Mouse (Mus musculus): ENCODE measurements around the gene Grin2b.

Gene Grin2b

GRCm38 (mm10) chr6:136105221-136105620 lies 68.1 kb downstream of the Grin2b start:
- in situ Hi-C loops (cut with MboI; ENCODE audit: low sequenced_read_pairs): no loop called here

GRCm38 (mm10) chr6:136100241-136100640 lies 73.1 kb downstream of the Grin2b start:
- in situ Hi-C loops (cut with MboI; ENCODE audit: low sequenced_read_pairs): no loop called here

- in situ Hi-C loops (cut with MboI; ENCODE audit: low sequenced_read_pairs): no loop called here
Observed at GRCm38 (mm10) chr6:136096269-136096668, 77.0 kb downstream of the Grin2b start.

- in situ Hi-C loops (cut with MboI; ENCODE audit: low sequenced_read_pairs): no loop called here
Observed at GRCm38 (mm10) chr6:136079991-136080734, 93.1 kb downstream of the Grin2b start.

GRCm38 (mm10) chr6:136072326-136073054 lies 100.8 kb downstream of the Grin2b start:
- in situ Hi-C loops (cut with MboI; ENCODE audit: low sequenced_read_pairs): no loop called here

GRCm38 (mm10) chr6:136070101-136070500 lies 103.2 kb downstream of the Grin2b start:
- in situ Hi-C loops (cut with MboI; ENCODE audit: low sequenced_read_pairs): no loop called here

- in situ Hi-C loops (cut with MboI; ENCODE audit: low sequenced_read_pairs): no loop called here
Observed at GRCm38 (mm10) chr6:136053346-136053745, 120.0 kb downstream of the Grin2b start.

- in situ Hi-C loops (cut with MboI; ENCODE audit: low sequenced_read_pairs): no loop called here
Observed at GRCm38 (mm10) chr6:136050346-136050745, 123.0 kb downstream of the Grin2b start.

GRCm38 (mm10) chr6:136048084-136048483 lies 125.2 kb downstream of the Grin2b start:
- in situ Hi-C loops (cut with MboI; ENCODE audit: low sequenced_read_pairs): no loop called here

- in situ Hi-C loops (cut with MboI; ENCODE audit: low sequenced_read_pairs): no loop called here
Observed at GRCm38 (mm10) chr6:136046091-136046490, 127.2 kb downstream of the Grin2b start.

- in situ Hi-C loops (cut with MboI; ENCODE audit: low sequenced_read_pairs): no loop called here
Observed at GRCm38 (mm10) chr6:136044461-136044860, 128.8 kb downstream of the Grin2b start.

- in situ Hi-C loops (cut with MboI; ENCODE audit: low sequenced_read_pairs): no loop called here
Observed at GRCm38 (mm10) chr6:136042375-136042774, 130.9 kb downstream of the Grin2b start.

- in situ Hi-C loops (cut with MboI; ENCODE audit: low sequenced_read_pairs): no loop called here
Observed at GRCm38 (mm10) chr6:136041821-136042220, 131.5 kb downstream of the Grin2b start.

GRCm38 (mm10) chr6:136040931-136041330 lies 132.4 kb downstream of the Grin2b start:
- in situ Hi-C loops (cut with MboI; ENCODE audit: low sequenced_read_pairs): no loop called here

- in situ Hi-C loops (cut with MboI; ENCODE audit: low sequenced_read_pairs): no loop called here
Observed at GRCm38 (mm10) chr6:136029235-136029939, 143.9 kb downstream of the Grin2b start.

- in situ Hi-C loops (cut with MboI; ENCODE audit: low sequenced_read_pairs): no loop called here
Observed at GRCm38 (mm10) chr6:136026936-136027335, 146.4 kb downstream of the Grin2b start.

GRCm38 (mm10) chr6:136025801-136026200 lies 147.5 kb downstream of the Grin2b start:
- in situ Hi-C loops (cut with MboI; ENCODE audit: low sequenced_read_pairs): no loop called here

GRCm38 (mm10) chr6:136020460-136020859 lies 152.9 kb downstream of the Grin2b start:
- in situ Hi-C loops (cut with MboI; ENCODE audit: low sequenced_read_pairs): no loop called here

GRCm38 (mm10) chr6:136018962-136019361 lies 154.3 kb downstream of the Grin2b start:
- in situ Hi-C loops (cut with MboI; ENCODE audit: low sequenced_read_pairs): no loop called here

GRCm38 (mm10) chr6:136013556-136014380 lies 159.5 kb downstream of the Grin2b start:
- in situ Hi-C loops (cut with MboI; ENCODE audit: low sequenced_read_pairs): no loop called here

GRCm38 (mm10) chr6:136011533-136011932 lies 161.8 kb downstream of the Grin2b start:
- in situ Hi-C loops (cut with MboI; ENCODE audit: low sequenced_read_pairs): no loop called here
